In the genomic region with DNA sequence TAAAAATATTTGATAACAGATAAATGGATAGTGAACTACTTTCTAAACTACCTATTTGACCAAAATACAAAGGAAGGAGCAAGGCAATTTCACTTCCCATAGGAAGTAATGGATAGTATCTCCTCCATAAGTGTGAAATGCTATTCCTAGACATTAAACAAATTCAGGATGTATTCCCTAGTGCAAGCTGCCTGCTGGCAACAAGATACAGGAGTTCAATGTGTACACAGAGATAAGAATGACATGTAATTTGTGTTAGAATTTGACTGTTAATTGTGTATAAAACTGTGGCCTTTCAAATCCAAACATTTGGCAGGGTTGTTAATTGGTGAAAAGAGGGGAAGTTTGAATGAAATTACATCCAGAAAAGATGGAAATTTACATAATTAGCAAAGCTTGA, we compare ENCODE assay signal across 26 mouse cellular contexts. TPM values are rescaled to one million over a fixed set of nuclear protein-coding genes. Genes with fewer than 3 reads are reported as not detected.
DNase-seq lines count a peak whose midpoint lies in the region; ATAC-seq and TF ChIP-seq lines count a peak whose summit lies in the region.
"Had no signal": no experiment of that assay in that cellular context is flagged by ENCODE, and none has a peak within 500 bp of the region (broad histone marks: within the 10 kb centered on the region; RNA-seq: fewer than 3 reads in every experiment).

No protein-coding gene starts in this region.

- TF ChIP-seq POLR2A in MEL (IDR thresholded peaks at IDR 0.05; ENCODE audit: control insufficient read depth in 1 of 2, insufficient read depth in 1 of 2, low read depth in 1 of 2, low read length in 2 of 2, poor library complexity in 1 of 2), result no peak

- peaks cover 0 to 1% of the 10 kb centered on the region in 2 experiments; a peak in 2 of 4 replicates for H3K4me1 ChIP-seq in liver, embryonic 14.5 days (replicated peaks; ENCODE audit: control insufficient read depth in 2 of 2, insufficient read depth in 2 of 2, low read length in 1 of 2)
- H3K4me1 ChIP-seq in liver, embryonic 12.5 days, result no peaks in the 10 kb centered on the region
- no peaks in the 10 kb centered on the region for H3K4me1 ChIP-seq in MEL (ENCODE audit: control insufficient read depth in 1 of 2, insufficient read depth in 2 of 2, low read length in 2 of 2)
- H3K4me1 ChIP-seq: embryonic facial prominence, embryonic 13.5 days; embryonic facial prominence, embryonic 15.5 days; forebrain, embryonic 12.5 days had no signal

- no peaks in the 10 kb centered on the region for H3K36me3 ChIP-seq in liver, embryonic 14.5 days (replicated peaks; ENCODE audit: control insufficient read depth, insufficient read depth, low read depth)
- no peaks in the 10 kb centered on the region for H3K36me3 ChIP-seq in liver, embryonic 12.5 days
- peaks cover 0 to 3% of the 10 kb centered on the region in 2 experiments; a peak in 1 of 4 replicates for H3K36me3 ChIP-seq in MEL (ENCODE audit: control insufficient read depth in 1 of 2, insufficient read depth in 2 of 2, low read length in 2 of 2)
- H3K36me3 ChIP-seq: embryonic facial prominence, embryonic 13.5 days; embryonic facial prominence, embryonic 15.5 days; forebrain, embryonic 10.5 days; forebrain, embryonic 12.5 days; G1E had no signal

- no peak overlapping the region for H3K27ac ChIP-seq in liver, embryonic 14.5 days
- H3K27ac ChIP-seq in liver, embryonic 12.5 days, result no peak overlapping the region
- no peak overlapping the region for H3K27ac ChIP-seq in MEL (ENCODE audit: control insufficient read depth, low read depth, low read length)
- H3K27ac ChIP-seq: embryonic facial prominence, embryonic 13.5 days; embryonic facial prominence, embryonic 15.5 days; forebrain, embryonic 10.5 days; forebrain, embryonic 12.5 days had no signal

- H3K4me2 ChIP-seq in liver, embryonic 14.5 days (ENCODE audit: low read depth), result no peak overlapping the region
- no peak overlapping the region for H3K4me2 ChIP-seq in liver, embryonic 12.5 days
- H3K4me2 ChIP-seq: embryonic facial prominence, embryonic 13.5 days; embryonic facial prominence, embryonic 15.5 days; forebrain, embryonic 12.5 days had no signal

- H3K79me2 ChIP-seq in MEL (ENCODE audit: control insufficient read depth, insufficient read depth, low read length, poor library complexity), result no peaks in the 10 kb centered on the region

- H3K9ac ChIP-seq in liver, embryonic 14.5 days (replicated peaks), result no peak overlapping the region
- H3K9ac ChIP-seq in liver, embryonic 12.5 days, result no peak overlapping the region
- no peak overlapping the region for H3K9ac ChIP-seq in MEL (ENCODE audit: control insufficient read depth, low read depth, low read length, poor library complexity, severe bottlenecking)
- H3K9ac ChIP-seq: embryonic facial prominence, embryonic 13.5 days; embryonic facial prominence, embryonic 15.5 days; forebrain, embryonic 12.5 days had no signal

- no peak overlapping the region for H3K4me3 ChIP-seq in liver, embryonic 14.5 days (ENCODE audit: insufficient read depth in 1 of 2, low read depth in 2 of 2, low read length in 2 of 2)
- no peak overlapping the region for H3K4me3 ChIP-seq in liver, embryonic 12.5 days
- no peak overlapping the region for H3K4me3 ChIP-seq in MEL (ENCODE audit: control insufficient read depth in 1 of 2, insufficient read depth in 1 of 2, low read depth in 2 of 2, low read length in 2 of 2)
- H3K4me3 ChIP-seq: embryonic facial prominence, embryonic 13.5 days; embryonic facial prominence, embryonic 15.5 days; forebrain, embryonic 10.5 days; forebrain, embryonic 12.5 days had no signal

- H3K9me3 ChIP-seq in liver, embryonic 14.5 days (ENCODE audit: control insufficient read depth, low read length), result no peaks in the 10 kb centered on the region
- no peaks in the 10 kb centered on the region for H3K9me3 ChIP-seq in liver, embryonic 12.5 days (replicated peaks)
- no peaks in the 10 kb centered on the region for H3K9me3 ChIP-seq in MEL (replicated peaks; ENCODE audit: insufficient read depth, low read length)
- H3K9me3 ChIP-seq: embryonic facial prominence, embryonic 13.5 days; embryonic facial prominence, embryonic 15.5 days; forebrain, embryonic 10.5 days; forebrain, embryonic 12.5 days; G1E had no signal

- no peak for ATAC-seq in liver, embryonic 14.5 days (ENCODE audit: insufficient read depth)
- no peak for ATAC-seq in liver, embryonic 12.5 days
- ATAC-seq in erythroblast, adult 5-6 weeks (replicated peaks; ENCODE audit: low FRiP score, poor library complexity, severe bottlenecking), result peak; percentile 62; the same call in 1 of the 2 replicates
- ATAC-seq: CD4-positive, CD25-positive, alpha-beta regulatory T cell, adult 4 months; forebrain, embryonic 14.5 days; forebrain, embryonic 16.5 days had no signal

- TF ChIP-seq RAD21 in MEL (IDR thresholded peaks at IDR 0.05; ENCODE audit: low read depth, low read length), result no peak

- TF ChIP-seq CTCF in liver, embryonic 14.5 days (IDR thresholded peaks at IDR 0.05; ENCODE audit: low read depth), result no peak
- no peak for TF ChIP-seq CTCF in MEL (IDR thresholded peaks at IDR 0.05 in 2 of 3, conservative IDR thresholded peaks at IDR 0.05 in 1 of 3; ENCODE audit: control insufficient read depth in 1 of 3, insufficient read depth in 1 of 3, low read depth in 2 of 3, low read length in 3 of 3, poor library complexity in 1 of 3, severe bottlenecking in 1 of 3)

- TF ChIP-seq EP300 in liver, embryonic 14.5 days (IDR thresholded peaks at IDR 0.05; ENCODE audit: low read depth), result peak; percentile 55
- peak in 1 of 2 experiments; percentile 51; a peak in 3 of 4 replicates for TF ChIP-seq EP300 in MEL (IDR thresholded peaks at IDR 0.05; ENCODE audit: low read depth in 1 of 2, low read length in 2 of 2)

- H3K27me3 ChIP-seq in liver, embryonic 14.5 days (ENCODE audit: control insufficient read depth, insufficient read depth, low read length), result no peaks in the 10 kb centered on the region
- no peaks in the 10 kb centered on the region for H3K27me3 ChIP-seq in liver, embryonic 12.5 days (replicated peaks)
- no peaks in the 10 kb centered on the region for H3K27me3 ChIP-seq in MEL (ENCODE audit: control insufficient read depth in 1 of 2, insufficient read depth in 2 of 2, low read length in 2 of 2)
- H3K27me3 ChIP-seq: CH12.LX; embryonic facial prominence, embryonic 13.5 days; embryonic facial prominence, embryonic 15.5 days had no signal

- DNase-seq in liver, embryonic 14.5 days (ENCODE audit: low read depth in 3 of 3, low spot score in 3 of 3), result no peak
- peak; percentile 12 for DNase-seq in MEL (ENCODE audit: low read depth, low spot score)
- DNase-seq in ovary, postnatal 14 days (ENCODE audit: low spot score), result no peak
- DNase-seq in right cerebral cortex, postnatal 36 days (ENCODE audit: low spot score in 2 of 2), result no peak
- DNase-seq: adrenal gland, adult 2 months; adrenal gland, postnatal 10 days; adrenal gland, postnatal 25 days; B cell, adult 2 months; cerebellum, adult 11-12 months; cerebellum, adult 2 months; cerebellum, adult 9-11 months; cerebellum, postnatal 14 days; cerebellum, postnatal 36 days; embryo, embryonic 11 days had no signal

TF ChIP-seq in MEL, 35 proteins besides CTCF, POLR2A, EP300 and RAD21 (continues in another document):
- TF ChIP-seq NELFE (IDR thresholded peaks at IDR 0.05; ENCODE audit: low read depth, low read length) (no peak), ZNF384 (IDR thresholded peaks at IDR 0.05; ENCODE audit: low read depth, low read length) (no peak), ELF1 (IDR thresholded peaks at IDR 0.05; ENCODE audit: low read depth, low read length) (no peak), KAT2A (conservative IDR thresholded peaks at IDR 0.05; ENCODE audit: low read depth, low read length) (no peak), MYB (IDR thresholded peaks at IDR 0.05; ENCODE audit: low read depth, low read length) (no peak), ZMIZ1 (IDR thresholded peaks at IDR 0.05; ENCODE audit: low read depth, low read length) (no peak), HCFC1 (IDR thresholded peaks at IDR 0.05; ENCODE audit: low read depth, low read length) (no peak), TCF12 (IDR thresholded peaks at IDR 0.05; ENCODE audit: low read depth, low read length) (peak; percentile 44; the same call in 1 of the 2 replicates), RCOR1 (IDR thresholded peaks at IDR 0.05; ENCODE audit: low read depth, low read length) (no peak), ETS1 (IDR thresholded peaks at IDR 0.05; ENCODE audit: low read depth, low read length) (no peak), TBP (IDR thresholded peaks at IDR 0.05; ENCODE audit: low read depth, low read length) (no peak), TAL1 (IDR thresholded peaks at IDR 0.05; ENCODE audit: low read length) (peak; percentile 53), E2F4 (IDR thresholded peaks at IDR 0.05; ENCODE audit: borderline replicate concordance, low read depth, low read length) (no peak), CHD1 (IDR thresholded peaks at IDR 0.05; ENCODE audit: low read depth, low read length) (no peak), UBTF (IDR thresholded peaks at IDR 0.05; ENCODE audit: borderline replicate concordance, insufficient read depth, low read depth, low read length) (no peak), SIN3A (IDR thresholded peaks at IDR 0.05; ENCODE audit: low read length) (no peak), GATA1 (IDR thresholded peaks at IDR 0.05; ENCODE audit: low read depth, low read length) (peak; percentile 34; the same call in 1 of the 2 replicates), POLR2AphosphoS5 (IDR thresholded peaks at IDR 0.05; ENCODE audit: borderline replicate concordance, low read depth, low read length) (no peak), MXI1 (IDR thresholded peaks at IDR 0.05; ENCODE audit: low read depth, low read length) (no peak), JUND (IDR thresholded peaks at IDR 0.05; ENCODE audit: low read depth, low read length) (no peak), NRF1 (IDR thresholded peaks at IDR 0.05; ENCODE audit: insufficient read depth, low read depth, low read length, poor library complexity, severe bottlenecking) (no peak), MAFK (IDR thresholded peaks at IDR 0.05; ENCODE audit: borderline replicate concordance, low read depth, low read length) (no peak), MEF2A (IDR thresholded peaks at IDR 0.05; ENCODE audit: extremely low read depth, insufficient replicate concordance, low read depth, low read length, poor library complexity, severe bottlenecking) (no peak), MAZ (IDR thresholded peaks at IDR 0.05; ENCODE audit: low read depth, low read length) (no peak)

RNA-seq across cellular contexts. Expression of a gene that starts 26.9 kb away (rescaled TPM):
- 0.31 and 0.69 TPM in 2 replicates for polyA plus RNA-seq in liver, embryonic 14.5 days (2012; rRNA removed)
- polyA plus RNA-seq in liver, embryonic 14.5 days (2014; fragmentation: Nextera tagmentation; extraction: Ambion mirVana), result 0.15 and 0.23 TPM in 2 replicates
- 2.0 and 2.9 TPM in 2 replicates for polyA plus RNA-seq in liver, embryonic 12.5 days (2016; fragmentation: Nextera tagmentation; extraction: Ambion mirVana)
- 0.07 TPM in 1 of 2 replicates, not detected in the other for total RNA-seq in MEL (2012; rRNA removed)
- not detected for polyA plus RNA-seq in MEL (2012; ENCODE audit: insufficient read depth in 1 of 2, insufficient read length in 2 of 2, low read depth in 1 of 2, low replicate concordance in 2 of 2, missing spikeins in 1 of 2)
- total RNA-seq in erythroblast, adult 5-6 weeks (2015; ENCODE audit: low replicate concordance), result not detected in 2 replicates
- not detected in 2 replicates for total RNA-seq in erythroblast, adult 5-6 weeks (2017; ENCODE audit: low replicate concordance)
- total RNA-seq: common myeloid progenitor, adult 5-6 weeks had no signal
